Mouse (Mus musculus): ENCODE data around the gene Ift122. TPM values are rescaled to one million over a fixed set of nuclear protein-coding genes. Genes with fewer than 3 reads are reported as not detected.
A peak's percentile ranks its signal among the peaks of the same experiment; 100 is the strongest.

The Ift122 gene
- total RNA-seq, 2 experiments from 2014 or later, result 3.7 TPM; not detected in 1

DNA sequence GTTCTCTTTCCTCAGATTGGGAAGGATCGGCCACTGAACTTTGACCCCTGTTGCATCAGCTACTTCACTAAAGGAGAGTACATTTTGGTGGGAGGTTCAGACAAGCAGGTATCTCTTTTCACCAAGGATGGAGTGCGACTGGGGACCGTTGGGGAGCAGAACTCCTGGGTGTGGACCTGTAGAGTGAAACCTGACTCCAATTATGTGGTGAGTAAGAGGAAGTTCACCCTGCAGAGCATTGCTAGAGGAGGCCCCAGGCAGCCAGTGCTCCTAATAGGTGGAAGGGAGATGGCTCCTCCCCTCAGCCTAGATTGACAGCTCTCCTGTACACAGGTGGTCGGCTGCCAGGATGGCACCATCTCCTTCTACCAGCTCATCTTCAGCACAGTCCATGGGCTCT lies 33.6 kb downstream of the Ift122 start:
- no peak for ATAC-seq (replicated peaks; ENCODE audit: low FRiP score, poor library complexity, severe bottlenecking)

DNA sequence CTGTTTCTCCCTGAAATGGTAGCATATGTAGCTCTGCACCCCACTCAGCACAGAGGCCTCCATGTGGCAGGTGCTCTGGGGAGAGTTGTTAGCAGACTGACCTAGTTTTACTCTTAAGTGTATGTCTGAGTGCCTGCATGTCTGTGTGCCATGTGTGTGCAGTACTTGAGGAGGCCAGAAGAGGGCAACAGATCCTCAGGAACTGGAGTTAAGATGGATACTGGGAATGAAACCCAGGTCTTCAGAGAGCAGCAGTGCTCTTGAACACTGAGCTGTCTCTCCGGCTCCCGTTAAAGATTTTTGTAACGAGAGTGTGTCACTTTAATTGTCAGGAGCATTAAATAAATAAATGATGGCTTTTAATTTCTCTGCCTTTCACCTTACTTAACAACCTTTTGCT lies 35.0 kb downstream of the Ift122 start:
- ATAC-seq (replicated peaks; ENCODE audit: low FRiP score, poor library complexity, severe bottlenecking), result 0 out of 2 replicates have a peak, but pooled peaks have one; percentile 36

DNA sequence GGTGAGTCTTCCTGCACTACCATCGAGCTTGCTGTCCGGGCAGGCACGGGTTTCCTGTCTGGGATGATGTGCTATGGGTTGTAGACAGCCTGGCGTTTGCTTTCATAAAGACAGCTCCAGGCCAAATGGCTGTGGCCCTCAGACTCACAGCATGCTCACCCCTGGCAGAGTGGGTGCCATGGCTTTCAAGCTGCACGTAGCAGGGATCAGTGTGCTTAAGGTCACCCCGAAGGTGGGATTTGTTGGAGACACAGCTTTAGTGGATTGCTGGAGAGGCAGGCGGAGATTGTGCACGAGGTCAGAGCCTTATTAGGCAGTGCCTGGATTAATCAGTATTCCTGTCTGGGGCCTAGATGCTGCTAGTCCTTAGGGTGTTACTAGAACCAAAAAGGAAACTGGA lies 37.3 kb downstream of the Ift122 start:
- no peak for ATAC-seq (replicated peaks; ENCODE audit: low FRiP score, poor library complexity, severe bottlenecking)

DNA sequence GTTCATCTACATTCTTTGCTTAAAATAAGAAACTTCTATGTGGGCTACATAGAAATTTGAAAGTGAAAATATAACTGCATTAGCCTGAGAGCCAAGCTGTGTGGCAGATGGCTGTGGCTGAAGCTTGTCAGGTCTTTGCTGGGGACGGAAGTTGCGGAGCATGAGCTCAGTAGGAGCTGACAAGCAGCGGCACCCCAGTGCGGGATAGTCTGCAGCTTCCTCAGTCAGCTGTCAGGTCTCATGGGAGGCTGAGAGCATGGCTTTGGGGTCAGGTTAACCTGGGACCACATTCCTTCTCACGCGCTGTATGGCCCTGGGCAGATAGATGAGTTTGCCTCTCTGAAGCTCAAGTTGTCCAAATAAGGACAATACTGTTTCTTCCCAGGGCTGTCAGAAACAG lies 37.8 kb downstream of the Ift122 start:
- no peak for ATAC-seq (replicated peaks; ENCODE audit: low FRiP score, poor library complexity, severe bottlenecking)

DNA sequence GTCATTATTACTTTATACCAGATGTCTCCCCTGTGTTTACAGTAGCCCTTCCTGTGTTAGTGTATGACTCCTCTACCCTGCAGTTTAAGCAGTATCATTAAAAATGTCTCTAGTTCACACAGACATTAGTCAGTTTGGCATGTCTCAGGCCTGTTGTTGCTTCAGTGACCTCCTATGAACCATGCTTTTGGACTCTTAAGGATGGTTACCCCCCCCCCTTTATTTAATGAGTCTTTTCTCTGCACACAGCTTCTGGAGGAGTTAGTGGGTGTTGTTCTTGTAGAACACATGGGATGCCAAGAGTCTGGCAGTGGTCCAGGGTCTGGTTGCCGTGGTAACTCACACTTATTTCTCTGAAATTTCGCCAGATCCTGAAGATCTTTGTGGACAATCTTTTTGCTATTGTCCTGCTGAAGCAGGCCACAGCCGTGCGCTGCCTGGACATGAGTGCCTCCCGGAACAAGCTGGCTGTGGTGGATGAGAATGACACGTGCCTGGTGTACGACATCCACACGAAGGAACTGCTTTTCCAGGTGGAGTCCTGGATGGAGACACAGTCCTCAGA lies 38.3 kb downstream of the Ift122 start:
- ATAC-seq (replicated peaks; ENCODE audit: low FRiP score, poor library complexity, severe bottlenecking), result no peak

DNA sequence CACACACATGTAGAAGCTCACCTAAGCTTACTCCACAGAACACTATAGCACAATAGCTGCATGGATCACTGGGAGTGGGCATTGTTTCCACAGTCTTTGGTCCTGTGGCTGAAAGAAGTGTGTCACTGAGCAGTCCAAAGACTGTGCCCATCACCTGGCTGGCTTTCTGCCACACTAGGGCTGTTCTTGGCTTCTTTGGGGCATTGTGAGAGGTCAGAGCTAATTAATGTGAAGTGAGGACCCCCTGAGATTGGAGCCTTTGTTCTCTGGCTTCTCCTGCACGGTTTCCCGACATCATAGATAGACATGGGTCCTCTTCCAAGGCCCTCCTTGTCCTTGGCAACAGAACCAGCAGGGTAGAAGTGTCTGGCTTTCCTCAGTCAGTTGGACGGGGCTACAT lies 39.1 kb downstream of the Ift122 start:
- no peak for ATAC-seq (replicated peaks; ENCODE audit: low FRiP score, poor library complexity, severe bottlenecking)

DNA sequence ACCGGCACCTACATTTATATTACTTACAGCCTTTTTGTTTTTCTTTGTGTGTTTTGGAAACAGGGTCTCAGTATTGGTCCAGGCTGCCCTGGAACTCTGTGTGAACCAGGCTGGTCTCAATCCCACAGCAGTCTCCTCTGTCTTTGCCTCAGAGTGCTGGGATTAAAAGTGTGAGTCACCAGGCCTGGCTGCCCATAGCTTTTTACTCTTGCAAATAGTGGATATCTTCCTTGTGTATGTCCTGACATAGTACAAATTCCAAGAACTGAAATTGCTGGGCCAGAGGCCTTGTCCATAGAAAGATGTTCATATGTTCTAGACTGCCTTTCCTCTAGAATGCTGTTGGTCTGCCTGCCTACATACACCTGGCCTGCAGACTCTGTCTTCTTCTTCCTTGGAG lies 43.1 kb downstream of the Ift122 start:
- no peak for ATAC-seq (replicated peaks; ENCODE audit: low FRiP score, poor library complexity, severe bottlenecking)

DNA sequence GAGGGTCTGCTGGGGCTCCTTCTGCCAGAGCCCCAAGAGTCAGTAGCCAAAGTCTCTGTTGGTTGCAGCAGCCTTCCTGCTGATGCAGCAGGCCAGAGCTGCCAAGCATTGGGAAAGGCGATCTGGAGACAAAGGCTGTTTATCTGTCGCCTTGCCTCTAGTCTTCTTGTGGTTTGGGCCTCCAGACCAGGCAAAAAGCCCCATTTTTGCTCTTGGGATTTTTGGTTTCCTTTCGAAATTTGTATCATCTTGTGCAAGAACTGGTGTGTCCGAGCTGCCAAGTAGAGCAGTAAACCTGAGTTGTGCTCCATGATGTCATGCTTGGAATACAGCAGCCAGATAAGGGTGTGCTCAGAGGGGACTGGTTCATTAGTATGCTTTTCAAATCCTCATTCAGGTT lies 43.8 kb downstream of the Ift122 start:
- ATAC-seq (replicated peaks; ENCODE audit: low FRiP score, poor library complexity, severe bottlenecking), result no peak

DNA sequence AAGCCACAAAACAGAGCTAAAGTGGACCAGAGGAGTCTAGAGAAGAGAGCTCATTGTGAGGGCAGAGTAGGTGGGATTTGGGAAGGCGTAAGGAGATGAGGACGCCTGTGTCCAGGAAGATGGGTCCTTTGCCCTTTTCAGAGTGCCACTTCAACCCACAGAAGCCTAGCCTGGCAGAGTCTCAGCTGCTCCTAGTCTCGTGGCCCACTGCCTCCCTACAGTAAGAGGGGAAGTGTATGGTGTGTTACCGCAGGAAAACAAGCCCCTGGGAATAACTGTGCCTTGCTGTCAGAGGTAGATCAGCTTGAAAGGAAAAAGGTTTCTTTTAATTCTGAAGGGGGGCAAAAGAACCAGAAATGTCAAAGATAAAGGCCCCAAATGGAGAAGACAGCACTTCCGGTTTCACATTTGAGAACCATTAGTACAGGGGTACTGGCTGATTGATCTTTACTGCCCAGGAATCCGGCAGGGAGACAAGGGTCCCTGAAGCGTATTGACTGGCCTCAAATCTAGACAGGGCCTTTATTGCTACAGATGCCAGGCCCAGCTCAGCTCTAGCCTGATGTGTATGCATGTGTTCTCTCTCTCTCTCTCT lies 44.8 kb downstream of the Ift122 start:
- no peak for ATAC-seq (replicated peaks; ENCODE audit: low FRiP score, poor library complexity, severe bottlenecking)

DNA sequence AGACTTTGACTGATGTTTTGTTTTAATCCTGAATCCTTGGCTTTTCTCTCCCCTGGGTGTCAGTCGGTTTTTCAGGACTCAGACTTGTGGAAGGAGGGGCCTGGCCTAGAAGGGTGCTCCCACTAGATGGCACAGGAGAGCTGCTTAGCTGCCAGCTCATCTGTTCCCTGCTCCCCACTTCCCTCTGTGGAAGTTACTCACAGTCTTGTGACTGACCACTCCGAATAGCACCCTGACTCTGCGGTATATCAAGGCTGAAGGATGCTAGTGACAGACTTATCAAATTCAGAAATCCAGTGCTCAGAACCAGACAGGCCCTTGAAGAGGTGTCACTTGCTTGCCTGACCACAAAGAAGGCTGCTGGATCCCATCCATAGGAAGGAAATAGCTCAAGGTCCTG lies 47.8 kb downstream of the Ift122 start:
- ATAC-seq (replicated peaks; ENCODE audit: low FRiP score, poor library complexity, severe bottlenecking), result no peak

DNA sequence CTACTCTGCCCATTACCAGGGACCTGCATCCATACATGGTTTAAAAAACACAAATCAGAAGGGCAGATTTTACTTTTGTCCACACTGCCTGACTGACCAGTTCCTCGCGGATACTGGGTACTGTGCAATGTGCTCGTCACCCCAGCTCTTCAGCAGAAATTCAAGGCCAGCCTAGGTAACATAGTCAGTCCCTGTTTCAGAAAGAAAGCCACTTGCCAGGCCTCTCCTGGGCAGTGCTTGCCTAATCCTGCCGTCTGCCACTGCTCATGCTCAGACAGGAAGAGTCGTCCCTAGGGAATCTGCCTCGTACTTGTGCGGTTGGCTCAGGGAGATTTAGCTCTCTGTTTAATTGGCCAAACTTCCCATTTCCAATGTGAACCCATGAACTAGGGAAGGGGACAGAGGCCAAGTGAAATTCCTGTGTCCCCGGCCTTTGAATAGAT lies 48.2 kb downstream of the Ift122 start:
- no peak for ATAC-seq (replicated peaks; ENCODE audit: low FRiP score, poor library complexity, severe bottlenecking)

DNA sequence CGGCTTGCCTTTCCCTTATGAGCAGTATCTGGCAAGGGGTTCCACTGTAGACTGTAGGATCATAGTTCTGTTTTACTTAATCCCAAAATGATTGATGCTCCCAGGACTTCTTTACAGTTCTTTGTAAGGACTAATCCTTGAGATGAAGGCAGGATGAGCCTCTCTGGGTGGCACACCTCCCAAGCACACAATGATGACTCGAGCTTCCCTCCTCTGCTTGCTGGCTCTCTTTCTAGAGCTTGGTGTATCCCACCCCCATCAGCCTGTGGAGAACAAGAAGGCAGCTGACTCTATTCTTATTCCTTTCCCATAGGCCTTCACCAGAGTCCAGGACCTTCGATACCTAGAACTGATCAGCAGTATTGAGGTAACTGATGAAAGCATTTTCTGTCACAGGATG lies 49.3 kb downstream of the Ift122 start:
- ATAC-seq (replicated peaks; ENCODE audit: low FRiP score, poor library complexity, severe bottlenecking), result no peak

DNA sequence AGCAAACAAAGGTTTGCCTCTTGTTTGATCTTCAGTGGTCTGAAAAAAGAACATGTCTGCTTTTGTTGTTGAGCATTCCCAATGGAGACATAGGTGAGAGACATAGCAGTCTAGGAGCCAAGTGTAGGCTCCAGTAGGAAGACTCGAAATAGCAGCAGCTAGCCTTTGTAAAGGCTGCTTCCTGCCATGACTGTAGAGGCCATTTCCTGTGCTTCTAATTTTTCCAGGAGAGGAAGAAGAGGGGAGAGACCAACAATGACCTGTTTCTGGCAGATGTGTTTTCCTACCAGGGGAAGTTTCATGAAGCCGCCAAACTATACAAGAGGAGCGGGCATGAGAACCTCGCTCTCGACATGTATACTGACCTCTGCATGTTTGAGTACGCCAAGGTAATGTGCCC lies 52.3 kb downstream of the Ift122 start:
- ATAC-seq (replicated peaks; ENCODE audit: low FRiP score, poor library complexity, severe bottlenecking), result no peak

DNA sequence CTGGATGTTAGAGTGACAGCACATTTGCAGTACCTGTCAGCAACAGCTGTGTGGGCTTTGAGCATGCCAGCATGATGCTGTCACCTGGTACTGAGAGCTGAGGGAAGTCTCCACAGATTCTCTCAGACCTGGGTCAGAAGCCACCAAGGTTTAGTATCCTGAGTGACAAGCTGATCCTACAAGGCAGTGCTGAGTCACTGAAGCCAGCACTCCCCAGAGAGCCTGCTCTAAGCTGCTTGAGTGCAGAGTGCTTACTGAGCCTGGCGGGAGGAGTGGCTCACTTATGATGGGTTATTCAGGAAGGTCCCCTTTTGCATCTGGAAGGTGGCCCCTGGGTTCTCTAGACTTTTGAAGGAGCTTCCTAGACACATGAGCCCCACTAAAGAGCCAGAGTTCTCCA lies 53.2 kb downstream of the Ift122 start:
- ATAC-seq (replicated peaks; ENCODE audit: low FRiP score, poor library complexity, severe bottlenecking), result no peak

DNA sequence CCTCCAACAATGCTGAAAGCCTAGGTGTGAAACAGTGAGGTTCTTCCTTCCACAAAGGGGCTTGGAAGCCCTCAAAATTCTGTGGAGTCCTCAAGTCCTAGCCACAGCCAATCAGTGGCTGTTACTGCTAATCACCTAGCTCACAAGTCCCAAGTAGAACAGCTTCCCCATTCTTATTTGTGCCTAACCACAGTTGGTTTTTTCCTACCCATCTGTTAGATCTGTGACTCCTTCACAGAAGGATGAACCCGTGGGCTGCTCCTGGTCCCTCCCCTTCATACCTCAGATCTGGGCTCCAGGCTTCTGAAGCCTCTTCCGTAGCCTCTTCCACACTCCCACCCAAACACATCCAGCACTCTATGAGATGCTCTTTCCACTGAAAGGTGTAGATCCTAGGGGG lies 53.6 kb downstream of the Ift122 start:
- ATAC-seq (replicated peaks; ENCODE audit: low FRiP score, poor library complexity, severe bottlenecking), result no peak

DNA sequence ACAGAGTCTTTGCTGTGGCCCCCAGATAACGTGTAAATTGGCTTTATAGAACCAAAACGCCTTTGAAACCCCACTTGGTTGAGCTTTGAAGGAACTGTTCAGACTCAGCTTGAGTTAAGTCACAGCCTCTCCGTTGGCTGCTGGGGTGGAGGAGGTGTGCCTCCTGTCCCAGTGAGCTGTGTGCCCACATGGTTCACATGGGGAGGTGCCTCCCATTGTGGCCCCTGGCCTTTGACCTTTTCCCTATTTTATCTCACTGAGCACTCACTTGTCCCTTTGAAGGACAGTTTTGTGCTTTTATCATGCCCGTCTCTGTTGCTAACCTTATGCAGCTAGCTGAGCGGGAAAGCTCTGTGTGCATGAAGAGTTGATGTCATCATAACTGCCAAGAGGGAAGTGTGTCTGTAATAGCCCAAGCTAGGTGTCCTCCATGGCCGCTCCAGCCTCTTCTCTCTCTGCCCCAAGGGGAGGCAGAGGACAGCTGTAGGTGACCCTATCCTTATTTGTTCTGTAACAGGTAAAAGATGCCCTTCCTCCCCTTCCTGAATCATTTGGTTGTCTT lies 55.2 kb downstream of the Ift122 start:
- ATAC-seq (replicated peaks; ENCODE audit: low FRiP score, poor library complexity, severe bottlenecking), result no peak

DNA sequence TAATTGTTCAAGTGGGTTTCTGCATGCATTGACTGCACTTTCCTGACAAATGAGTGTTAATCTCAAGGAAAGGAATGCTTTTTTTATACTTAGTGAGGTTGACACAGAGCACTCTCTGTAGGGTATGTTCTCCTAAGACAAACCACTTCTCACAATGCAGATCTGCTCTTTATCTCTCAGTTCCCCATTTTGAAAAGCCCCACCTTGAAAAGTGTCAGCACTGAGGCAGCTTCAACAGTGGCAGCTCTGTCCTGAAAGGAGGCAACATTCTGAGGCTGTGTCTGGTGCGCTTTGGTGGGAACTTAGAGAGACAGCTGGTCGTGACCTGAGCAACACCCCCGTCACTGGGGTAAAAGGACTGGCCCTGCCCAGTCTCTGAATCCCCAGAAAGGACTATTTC lies 55.8 kb downstream of the Ift122 start:
- ATAC-seq (replicated peaks; ENCODE audit: low FRiP score, poor library complexity, severe bottlenecking), result no peak

DNA sequence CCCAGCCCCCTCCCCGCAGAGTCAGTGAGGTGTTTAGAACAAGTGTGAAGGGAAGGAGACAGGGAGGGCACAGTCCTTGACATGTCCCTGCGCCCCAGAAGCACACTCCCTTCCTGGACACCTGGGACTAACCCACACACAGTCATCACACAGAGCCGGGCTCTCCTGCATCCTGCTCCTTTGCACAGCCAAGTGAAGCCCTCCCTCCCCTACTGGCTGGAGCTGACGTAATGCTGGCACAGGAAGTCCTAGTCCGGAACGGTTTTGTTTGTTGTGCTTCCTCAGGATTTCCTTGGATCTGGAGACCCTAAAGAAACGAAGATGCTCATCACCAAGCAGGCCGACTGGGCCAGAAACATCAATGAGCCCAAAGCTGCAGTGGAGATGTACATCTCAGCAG lies 56.7 kb downstream of the Ift122 start:
- ATAC-seq (replicated peaks; ENCODE audit: low FRiP score, poor library complexity, severe bottlenecking), result no peak

DNA sequence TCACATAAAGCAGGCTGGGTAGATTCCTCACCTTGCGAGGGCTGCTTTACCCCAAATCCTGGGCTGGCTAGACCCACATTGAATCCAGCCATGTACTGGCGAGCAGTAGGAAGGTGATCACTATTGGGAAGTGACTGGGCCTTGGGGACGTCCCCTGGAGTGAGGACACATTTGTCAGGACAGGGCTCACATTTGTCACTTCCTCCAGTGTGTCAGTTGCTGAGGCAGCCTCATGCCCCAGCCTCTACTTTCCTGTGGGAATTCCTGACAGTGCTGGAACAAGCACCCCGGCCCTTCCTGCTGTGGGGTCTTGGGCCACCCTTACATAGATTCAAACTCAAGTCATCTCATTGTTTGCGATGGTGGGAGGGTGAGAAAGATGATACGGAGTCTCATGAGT lies 58.5 kb downstream of the Ift122 start:
- no peak for ATAC-seq (replicated peaks; ENCODE audit: low FRiP score, poor library complexity, severe bottlenecking)

DNA sequence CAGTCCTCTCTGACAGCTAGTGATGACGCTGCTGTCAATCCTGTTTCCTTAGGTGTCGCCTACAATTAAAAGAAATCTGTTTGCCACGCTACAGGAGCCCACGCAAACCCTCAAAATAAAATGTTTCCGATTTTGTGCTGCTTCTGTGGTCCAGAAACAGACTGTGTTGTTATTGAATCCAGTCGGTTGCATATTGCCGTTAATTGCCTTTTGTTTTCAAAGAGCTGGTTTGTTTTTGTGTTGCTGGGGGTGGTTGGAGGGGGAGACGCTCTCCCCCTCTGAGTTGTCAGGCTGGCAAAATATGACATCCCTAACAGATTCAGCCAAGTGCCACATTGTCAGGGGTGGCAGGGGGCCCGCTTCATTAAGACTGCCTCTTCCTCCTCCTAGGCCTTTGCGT lies 60.2 kb downstream of the Ift122 start:
- no peak for ATAC-seq (replicated peaks; ENCODE audit: low FRiP score, poor library complexity, severe bottlenecking)

DNA sequence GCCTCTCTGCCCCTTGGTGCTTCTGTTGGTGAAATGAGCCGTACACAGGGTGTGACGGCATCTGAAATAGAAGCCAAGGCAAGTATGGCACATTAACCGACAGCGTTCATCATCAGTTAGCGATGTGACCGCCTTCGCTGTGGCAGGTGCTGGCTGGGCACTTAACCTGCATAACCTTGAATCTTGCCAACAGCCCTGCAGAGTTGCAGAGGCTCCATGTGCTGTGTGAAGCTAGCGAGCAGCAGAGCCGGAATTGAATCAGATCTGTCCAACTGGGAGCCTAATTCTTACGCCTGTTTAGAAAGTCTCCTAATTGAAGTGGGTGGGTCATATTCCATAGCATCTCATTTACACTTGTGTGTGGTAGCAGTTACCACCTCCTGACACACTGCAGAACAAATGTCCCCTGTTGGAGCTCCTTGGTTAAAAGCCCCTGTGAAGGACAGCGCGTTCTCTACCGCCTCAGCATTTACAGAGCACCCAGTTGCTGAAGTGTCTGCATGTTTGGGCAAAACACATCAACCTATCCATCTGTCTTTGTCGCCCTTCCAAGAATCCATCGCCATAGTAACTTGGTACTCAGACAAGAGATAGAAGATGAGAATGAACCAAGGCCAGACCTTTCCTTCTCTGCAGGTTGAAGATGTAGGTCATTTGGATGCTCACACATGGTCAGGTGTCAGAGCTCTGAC lies 61.4 kb downstream of the Ift122 start:
- no peak for ATAC-seq (replicated peaks; ENCODE audit: low FRiP score, poor library complexity, severe bottlenecking)

Data from erythroblast, adult 5-6 weeks (primary cell).